Mouse (Mus musculus) neural tube, embryonic 14.5 days (tissue): ENCODE results near the gene Prkrip1. TPM values are rescaled to one million over a fixed set of nuclear protein-coding genes. Genes with fewer than 3 reads are reported as not detected.
"Not testable (repeated sequence)": the region's sequence is repeated elsewhere in the genome, so short reads cannot be mapped to it uniquely, and the experiment has no call there.

Experiments
- ATAC-seq: fragments of 200-750 bp; cut with Nextera tagmentation; 2 replicates; pipeline ENCODE4 v1.8.0; 2017; ENCODE audit warnings: low read depth, mild to moderate bottlenecking, moderate TSS enrichment, moderate library complexity
- H3K27ac ChIP-seq: fragments of 300-500 bp; sonication (generic); 2 replicates; pipeline ENCODE4 v1.5.1; 2014; ENCODE audit warnings: low read depth, mild to moderate bottlenecking, control low read depth, low read length, moderate library complexity, mixed read lengths
- H3K27me3 ChIP-seq: fragments of 300-500 bp; sonication (generic); 2 replicates; pipeline ENCODE4 v1.6.1; 2014; ENCODE audit warnings: low read length; ENCODE audit not compliant: control insufficient read depth, insufficient read depth
- H3K36me3 ChIP-seq: fragments of 300-500 bp; sonication (generic); 2 replicates; pipeline ENCODE4 v1.6.1; 2014; ENCODE audit warnings: low read length, mixed read lengths; ENCODE audit not compliant: control insufficient read depth, insufficient read depth
- H3K4me1 ChIP-seq: fragments of 300-500 bp; sonication (generic); 2 replicates; pipeline ENCODE4 v1.6.1; 2014; ENCODE audit warnings: low read length; ENCODE audit not compliant: control insufficient read depth, insufficient read depth
- H3K4me2 ChIP-seq: fragments of 300-500 bp; sonication (generic); 2 replicates; pipeline ENCODE4 v1.6.1; 2014; ENCODE audit warnings: mild to moderate bottlenecking, low read depth, low read length, control low read depth
- H3K4me3 ChIP-seq: fragments of 300-500 bp; sonication (generic); 2 replicates; pipeline ENCODE4 v1.5.1; 2014; ENCODE audit warnings: low read depth, low read length, control low read depth, mixed read lengths
- H3K9ac ChIP-seq: fragments of 300-500 bp; sonication (generic); replicated peaks from 2 replicates; pipeline ENCODE4 v1.6.1; 2014; ENCODE audit warnings: low read depth, mild to moderate bottlenecking, control low read depth, low read length, mixed read lengths
- H3K9me3 ChIP-seq: fragments of 300-500 bp; sonication (generic); 2 replicates; pipeline ENCODE4 v1.6.1; 2016; ENCODE audit warnings: low read length; ENCODE audit not compliant: control insufficient read depth
- WGBS: fragments of 180-500 bp; shearing (Covaris S2); extraction: QIAGEN DNeasy Blood & Tissue Kit; methylation state at CpG from one replicate; pipeline ENCODE4 v1.1.7; 2014; 5-methylcytosine and 5-hydroxymethylcytosine counted together
- polyA plus RNA-seq: library from polyadenylated mRNA; unstranded; fragments of >200 nt; fragmentation: Nextera tagmentation; extraction: Ambion mirVana; gene quantifications from 2 replicates; pipeline ENCODE4 v1.2.1, GENCODE M21; 2014

The Prkrip1 gene
- polyA plus RNA-seq, 1 experiment from 2014 or later, result 71.8 TPM

- no peaks in the 10 kb centered on the region for H3K27me3 ChIP-seq
- no peaks in the 10 kb centered on the region for H3K4me1 ChIP-seq
- no peaks in the 10 kb centered on the region for H3K9me3 ChIP-seq
- no peaks in the 10 kb centered on the region for H3K36me3 ChIP-seq
- H3K9ac ChIP-seq, result no peak overlapping the region
- no peak overlapping the region for H3K4me2 ChIP-seq
- no peak for ATAC-seq
- no peak overlapping the region for H3K4me3 ChIP-seq
- 85% methylated on average over 8 of the region's 8 CpGs for WGBS
- no peak overlapping the region for H3K27ac ChIP-seq
Observed at GRCm38 (mm10) chr5:136152365-136152764, 46.4 kb downstream of the Prkrip1 start.

- not testable (repeated sequence) for H3K4me1 ChIP-seq
Observed at GRCm38 (mm10) chr5:136149134-136149576, 49.6 kb downstream of the Prkrip1 start.

GRCm38 (mm10) chr5:136147704-136148103 is 51.1 kb downstream of the Prkrip1 start:
- H3K27ac ChIP-seq, result no peak overlapping the region
- H3K4me2 ChIP-seq, result no peak overlapping the region
- no peaks in the 10 kb centered on the region for H3K9me3 ChIP-seq
- no peak for ATAC-seq
- 76% methylated on average over 8 of the region's 8 CpGs for WGBS
- no peak overlapping the region for H3K9ac ChIP-seq
- no peaks in the 10 kb centered on the region for H3K4me1 ChIP-seq
- H3K4me3 ChIP-seq, result no peak overlapping the region
- no peaks in the 10 kb centered on the region for H3K27me3 ChIP-seq
- no peaks in the 10 kb centered on the region for H3K36me3 ChIP-seq

More at GRCm38 (mm10) chr5:136149134-136149576, 49.6 kb downstream of the Prkrip1 start:
- not testable (repeated sequence) for H3K9me3 ChIP-seq, ATAC-seq, H3K4me2 ChIP-seq, H3K36me3 ChIP-seq, H3K4me3 ChIP-seq, H3K27me3 ChIP-seq, H3K9ac ChIP-seq, H3K27ac ChIP-seq
- WGBS, result 75% methylated on average over 5 of the region's 5 CpGs

GRCm38 (mm10) chr5:136146936-136147335 is 51.8 kb downstream of the Prkrip1 start:
- no peak for ATAC-seq
- H3K4me2 ChIP-seq, result no peak overlapping the region
- H3K4me1 ChIP-seq, result no peaks in the 10 kb centered on the region
- no peaks in the 10 kb centered on the region for H3K36me3 ChIP-seq
- H3K27me3 ChIP-seq, result no peaks in the 10 kb centered on the region
- H3K4me3 ChIP-seq, result no peak overlapping the region
- no peak overlapping the region for H3K27ac ChIP-seq
- H3K9me3 ChIP-seq, result no peaks in the 10 kb centered on the region
- WGBS, result 91% methylated on average over 1 of the region's 1 CpGs
- no peak overlapping the region for H3K9ac ChIP-seq

- Histone ChIP-seq H3K27me3 (no peaks in the 10 kb centered on the region), H3K9ac (no peak overlapping the region), H3K4me2 (no peak overlapping the region), H3K4me1 (no peaks in the 10 kb centered on the region), H3K9me3 (no peaks in the 10 kb centered on the region), H3K36me3 (peaks cover 14% of the 10 kb centered on the region; the same call in 1 of the 2 replicates), H3K27ac (no peak overlapping the region), H3K4me3 (no peak overlapping the region)
- no peak for ATAC-seq
- 65% methylated on average over 12 of the region's 12 CpGs for WGBS
Observed at GRCm38 (mm10) chr5:136144606-136145430, 53.9 kb downstream of the Prkrip1 start.

GRCm38 (mm10) chr5:136143161-136143755 is 55.5 kb downstream of the Prkrip1 start:
- H3K4me3 ChIP-seq, result no peak overlapping the region
- WGBS, result 92% methylated on average over 6 of the region's 6 CpGs

GRCm38 (mm10) chr5:136142746-136143145 is 56.0 kb downstream of the Prkrip1 start:
- 87% methylated on average over 5 of the region's 5 CpGs for WGBS
- Histone ChIP-seq H3K4me1 (no peaks in the 10 kb centered on the region), H3K36me3 (peaks cover 20% of the 10 kb centered on the region; the same call in 1 of the 2 replicates)

More at GRCm38 (mm10) chr5:136143161-136143755, 55.5 kb downstream of the Prkrip1 start:
- Histone ChIP-seq H3K27me3 (no peaks in the 10 kb centered on the region), H3K9me3 (no peaks in the 10 kb centered on the region), H3K4me2 (no peak overlapping the region), H3K4me1 (no peaks in the 10 kb centered on the region), H3K9ac (no peak overlapping the region), H3K36me3 (peaks cover 20% of the 10 kb centered on the region; the same call in 1 of the 2 replicates), H3K27ac (no peak overlapping the region)
- no peak for ATAC-seq

GRCm38 (mm10) chr5:136140057-136140482 is 58.7 kb downstream of the Prkrip1 start:
- H3K27ac ChIP-seq, result no peak overlapping the region
- H3K4me1 ChIP-seq, result peaks cover 7% of the 10 kb centered on the region
- no peak overlapping the region for H3K4me3 ChIP-seq
- H3K27me3 ChIP-seq, result no peaks in the 10 kb centered on the region
- WGBS, result 98% methylated on average over 10 of the region's 10 CpGs
- no peaks in the 10 kb centered on the region for H3K9me3 ChIP-seq
- no peak for ATAC-seq
- H3K4me2 ChIP-seq, result no peak overlapping the region
- no peak overlapping the region for H3K9ac ChIP-seq
- peaks cover 20% of the 10 kb centered on the region; the same call in 1 of the 2 replicates for H3K36me3 ChIP-seq

More at GRCm38 (mm10) chr5:136142746-136143145, 56.0 kb downstream of the Prkrip1 start:
- Histone ChIP-seq H3K9me3 (no peaks in the 10 kb centered on the region), H3K4me3 (no peak overlapping the region), H3K27me3 (no peaks in the 10 kb centered on the region), H3K4me2 (no peak overlapping the region), H3K27ac (no peak overlapping the region), H3K9ac (no peak overlapping the region)
- no peak for ATAC-seq

- H3K36me3 ChIP-seq, result peaks cover 20% of the 10 kb centered on the region; the same call in 1 of the 2 replicates
- H3K9ac ChIP-seq, result no peak overlapping the region
- H3K4me3 ChIP-seq, result no peak overlapping the region
- H3K27ac ChIP-seq, result no peak overlapping the region
- H3K4me2 ChIP-seq, result no peak overlapping the region
- H3K27me3 ChIP-seq, result no peaks in the 10 kb centered on the region
- over 99% methylated on average over 13 of the region's 13 CpGs for WGBS
- peaks cover 10% of the 10 kb centered on the region for H3K4me1 ChIP-seq
- no peaks in the 10 kb centered on the region for H3K9me3 ChIP-seq
- ATAC-seq, result no peak
Observed at GRCm38 (mm10) chr5:136139393-136139792, 59.4 kb downstream of the Prkrip1 start.
